Mouse (Mus musculus) layer of hippocampus, postnatal 36 days (tissue): ENCODE measurements at regions not wholly inside any gene's neighbourhood (a gene's known extent, or its start where the extent isn't known, plus 50 kb on each side); places are given as distances from the start of the nearest gene placed in this dataset.

Experiments
- DNase-seq, 2 experiments: peaks; one replicate each; pipeline ENCODE4 v3.0.0; 2022

GRCm38 (mm10) chr8:35240884-35241283 lies 524.7 kb upstream of the Gm19410 start:
- DNase-seq = no peak

DNA sequence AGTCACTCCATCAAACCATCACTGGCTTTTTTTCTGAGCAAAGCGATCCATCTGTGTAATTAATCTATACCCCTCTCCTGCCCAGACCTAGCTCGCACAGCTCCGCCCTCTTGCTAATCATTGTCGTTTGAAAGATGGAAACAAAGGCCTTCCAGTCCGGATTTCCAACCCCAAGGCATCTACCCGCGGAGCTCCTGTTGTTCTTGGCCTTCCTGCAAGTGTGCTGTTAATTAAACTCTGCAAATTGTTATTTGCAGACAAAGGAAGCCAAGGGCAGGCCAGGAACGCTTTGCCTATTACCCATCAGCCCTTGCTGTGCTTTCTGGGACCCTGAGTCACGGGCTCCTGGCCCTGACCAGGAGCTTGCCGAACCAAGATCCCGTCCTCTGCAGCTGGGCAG lies 522.0 kb upstream of the Gm19410 start:
- no peak for DNase-seq

DNA sequence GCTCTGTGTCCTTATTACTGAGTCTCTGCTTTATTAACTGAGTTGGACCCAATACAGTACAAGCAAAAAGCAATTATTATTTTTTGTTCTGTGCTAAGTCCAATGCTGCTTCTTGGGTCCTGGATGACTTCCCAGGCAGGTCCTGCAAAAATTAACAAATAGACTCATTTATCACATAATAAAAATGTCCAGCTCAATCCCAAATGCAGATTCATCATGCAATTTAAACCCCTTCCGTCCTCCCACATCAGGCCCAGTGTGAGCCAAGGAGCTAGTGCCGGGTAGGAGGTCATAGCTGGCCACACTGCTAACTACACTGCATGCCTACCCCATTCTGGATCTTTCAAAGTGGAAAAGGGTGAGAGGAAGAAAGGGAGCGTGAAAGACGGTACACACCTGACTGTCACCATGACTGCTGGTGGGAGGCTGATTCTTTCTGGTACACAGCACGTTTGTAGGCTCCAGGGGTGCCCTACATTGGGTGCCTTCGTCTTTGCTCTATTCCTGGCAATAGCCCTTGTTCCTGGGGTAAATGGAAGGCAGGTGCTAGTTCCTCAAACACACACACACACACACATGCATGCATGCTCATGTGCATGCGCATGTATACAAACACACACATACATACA lies 515.7 kb upstream of the Gm19410 start:
- no peak for DNase-seq

GRCm38 (mm10) chr8:35250641-35251040 lies 514.9 kb upstream of the Gm19410 start:
- no peak for DNase-seq

GRCm38 (mm10) chr8:35253946-35254345 lies 511.6 kb upstream of the Gm19410 start:
- no peak for DNase-seq

GRCm38 (mm10) chr8:35255327-35255726 lies 510.3 kb upstream of the Gm19410 start:
- no peak for DNase-seq

DNA sequence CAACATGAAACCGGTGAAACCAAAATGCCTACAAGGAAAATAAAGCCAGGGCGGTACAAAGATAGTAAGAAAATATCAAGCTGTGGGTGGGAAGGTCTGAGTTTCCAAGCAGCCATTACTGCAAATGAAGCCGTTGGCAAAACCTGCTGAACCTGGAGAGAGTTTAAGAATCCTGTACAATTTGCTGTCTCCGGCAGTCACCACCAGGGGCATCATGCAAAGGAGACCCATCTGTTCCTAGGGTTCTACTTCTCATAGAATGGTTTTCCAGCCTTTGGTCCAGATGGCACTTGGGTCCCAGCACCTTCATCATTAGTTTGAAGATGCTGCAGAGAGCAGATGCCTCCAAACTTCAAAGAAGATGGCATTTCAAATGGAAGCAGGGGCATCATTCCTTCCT lies 508.6 kb upstream of the Gm19410 start:
- DNase-seq = no peak

DNA sequence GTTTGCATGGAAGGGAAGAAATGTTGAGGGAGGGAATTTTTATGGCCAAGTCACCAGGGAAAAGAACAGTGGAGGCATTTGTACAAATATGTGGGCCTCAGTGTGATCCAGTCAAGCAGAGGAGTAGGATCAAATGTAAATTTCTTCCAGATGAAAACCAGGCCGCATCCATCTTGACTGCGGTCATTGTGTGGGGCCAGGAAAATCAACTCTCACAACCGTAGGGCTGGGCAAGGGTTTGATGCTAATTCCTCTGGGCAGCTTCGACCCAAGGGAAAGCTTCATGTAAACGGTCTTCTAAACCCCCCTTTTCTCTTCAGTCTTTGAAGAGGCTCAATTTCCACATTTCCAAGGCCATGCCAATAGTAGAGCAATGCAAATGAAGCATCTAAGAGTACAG lies 497.4 kb upstream of the Gm19410 start:
- DNase-seq = no peak

- DNase-seq = no peak
Measured at GRCm38 (mm10) chr8:35268986-35269385, 496.6 kb upstream of the Gm19410 start.

GRCm38 (mm10) chr8:35275972-35276371 lies 489.6 kb upstream of the Gm19410 start:
- no peak for DNase-seq

- DNase-seq = no peak
Measured at GRCm38 (mm10) chr8:35276460-35276859, 489.1 kb upstream of the Gm19410 start.

- DNase-seq = no peak
Measured at GRCm38 (mm10) chr8:35278946-35279345, 486.6 kb upstream of the Gm19410 start.

GRCm38 (mm10) chr8:35280741-35281140 lies 484.8 kb upstream of the Gm19410 start:
- DNase-seq = no peak

DNA sequence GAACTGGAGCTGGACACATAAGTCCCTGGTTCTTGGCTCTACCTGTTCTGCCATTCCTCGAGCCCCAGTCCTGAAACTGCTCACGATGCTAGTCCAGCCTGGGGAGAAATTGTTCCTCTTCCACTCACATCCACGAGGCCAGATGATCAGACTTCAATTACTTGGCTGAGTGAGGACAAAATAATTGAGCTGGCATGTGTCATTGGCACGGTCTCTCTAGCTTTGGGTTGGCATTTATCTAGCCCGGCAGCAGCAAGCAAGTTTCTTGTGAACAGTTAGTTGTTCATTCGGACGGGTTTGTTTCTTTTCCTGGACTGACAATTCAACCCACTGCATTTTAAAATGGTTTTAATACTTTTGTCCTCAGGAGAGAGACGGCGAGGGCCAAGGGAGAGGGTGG lies 482.2 kb upstream of the Gm19410 start:
- peak; percentile 16 to 31 for DNase-seq

- DNase-seq = no peak
Measured at GRCm38 (mm10) chr8:35289018-35289417, 476.6 kb upstream of the Gm19410 start.

DNA sequence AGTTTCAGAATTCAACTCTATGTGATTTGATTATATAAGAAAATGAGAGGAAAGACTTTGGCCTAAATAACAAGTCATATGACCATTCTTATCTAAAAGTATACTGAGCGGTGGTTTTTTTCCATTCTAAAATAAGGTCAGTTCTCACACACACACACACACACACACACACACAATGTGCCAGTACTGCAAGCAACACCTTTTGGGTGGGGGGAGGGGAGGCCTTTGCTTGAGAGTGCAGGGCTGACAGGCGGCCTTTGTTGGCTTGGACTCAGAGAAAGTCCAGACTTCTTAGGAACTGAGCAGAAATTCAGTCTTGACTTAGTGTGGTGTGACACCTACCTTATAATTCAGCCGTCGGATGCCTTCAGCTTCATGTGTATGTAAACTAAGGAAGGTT lies 475.6 kb upstream of the Gm19410 start:
- DNase-seq = no peak

DNA sequence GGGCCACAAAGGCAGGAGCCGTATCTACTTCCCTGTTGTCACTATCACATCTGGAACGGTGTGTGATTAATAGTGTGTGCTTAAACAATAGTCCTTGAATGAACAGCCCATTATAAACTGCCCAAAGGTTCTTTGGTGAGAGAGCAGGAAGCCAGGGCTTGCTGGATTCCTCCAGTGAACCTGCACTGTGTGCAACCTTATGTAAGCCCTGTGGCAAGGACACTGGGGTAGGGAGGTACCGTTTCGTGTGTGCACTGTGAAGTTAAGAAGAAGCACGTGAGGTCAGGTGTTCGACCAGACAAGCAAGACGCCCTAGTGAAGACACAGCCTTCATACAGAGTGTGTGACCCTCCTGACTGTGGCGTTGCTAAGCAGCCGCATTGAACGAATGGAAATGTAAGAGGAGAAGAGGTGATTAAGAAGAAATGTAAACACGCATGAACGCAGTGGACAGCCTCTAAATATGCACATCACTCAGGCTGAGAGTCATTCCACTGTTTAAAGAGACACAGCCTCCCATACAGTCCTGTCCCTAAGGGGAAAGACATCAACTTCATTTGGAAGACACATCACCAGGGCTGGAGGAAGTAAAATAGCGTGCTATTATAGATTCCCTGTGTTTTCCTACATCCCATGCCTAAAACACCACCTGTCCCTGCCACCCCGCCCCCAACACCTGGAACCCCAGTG lies 472.0 kb upstream of the Gm19410 start:
- no peak for DNase-seq

GRCm38 (mm10) chr8:35296936-35297335 lies 468.7 kb upstream of the Gm19410 start:
- no peak for DNase-seq

GRCm38 (mm10) chr8:35299088-35299487 lies 466.5 kb upstream of the Gm19410 start:
- no peak for DNase-seq

DNA sequence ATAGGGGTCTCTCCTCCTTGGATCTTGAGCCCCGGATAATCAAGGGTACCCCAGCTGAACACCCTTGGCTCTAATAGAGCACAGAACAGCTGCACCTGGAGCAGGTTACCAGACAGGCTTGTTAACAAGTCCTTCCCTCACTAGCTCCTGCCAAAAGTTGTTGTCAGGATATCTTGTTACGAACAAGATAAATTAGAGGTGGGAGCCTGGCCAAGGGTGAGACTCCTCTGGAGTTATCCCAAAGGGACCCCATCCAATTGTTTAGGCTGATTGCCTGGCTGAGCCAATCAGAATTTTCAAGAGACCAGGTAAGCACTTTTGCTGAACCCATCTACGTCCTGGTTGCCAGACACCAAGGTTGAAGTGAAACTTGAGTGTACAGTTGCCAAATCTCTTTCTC lies 465.2 kb upstream of the Gm19410 start:
- DNase-seq = no peak

- peak; percentile 61 to 68 for DNase-seq
Measured at GRCm38 (mm10) chr8:35300881-35301521, 464.6 kb upstream of the Gm19410 start.

- no peak for DNase-seq
Measured at GRCm38 (mm10) chr8:35302856-35303255, 462.7 kb upstream of the Gm19410 start.

DNA sequence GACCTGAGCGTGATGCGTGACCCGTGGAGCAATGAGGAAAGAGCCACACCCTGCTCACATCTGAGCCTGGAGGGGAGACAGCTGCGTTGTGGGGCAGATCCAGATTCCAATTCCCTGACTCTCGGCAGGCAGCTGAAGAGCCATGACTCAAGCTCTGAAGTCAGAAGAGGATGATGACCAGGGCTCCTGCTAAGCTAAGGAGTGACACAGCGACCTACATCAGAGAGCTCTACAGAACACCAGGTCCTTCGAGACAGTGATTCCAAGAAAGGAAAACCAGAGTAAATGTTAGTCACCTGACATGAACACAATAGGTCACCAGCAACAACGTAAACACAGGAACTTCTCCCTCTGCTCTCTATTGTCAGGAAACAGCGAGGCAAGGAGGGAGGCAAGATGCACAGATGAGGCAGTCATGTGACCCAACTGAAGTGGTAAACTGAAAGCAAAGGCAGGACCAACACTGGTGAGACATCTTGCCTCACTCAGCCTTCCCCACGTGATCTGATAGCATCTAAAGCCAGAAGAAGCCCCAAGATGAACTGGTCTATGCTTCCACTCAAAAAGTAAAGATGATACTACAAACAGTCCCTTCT lies 444.2 kb upstream of the Gm19410 start:
- no peak for DNase-seq
